Mouse (Mus musculus): ENCODE data around the gene Rassf7.

Rassf7 gene

GRCm38 (mm10) chr7:141198121-141198520 is 17.5 kb upstream of the Rassf7 start:
- 97% methylated on average over 4 of the region's 4 CpGs for WGBS

GRCm38 (mm10) chr7:141204546-141204945 is 11.1 kb upstream of the Rassf7 start:
- 81% methylated on average over 3 of the region's 3 CpGs for WGBS

DNA sequence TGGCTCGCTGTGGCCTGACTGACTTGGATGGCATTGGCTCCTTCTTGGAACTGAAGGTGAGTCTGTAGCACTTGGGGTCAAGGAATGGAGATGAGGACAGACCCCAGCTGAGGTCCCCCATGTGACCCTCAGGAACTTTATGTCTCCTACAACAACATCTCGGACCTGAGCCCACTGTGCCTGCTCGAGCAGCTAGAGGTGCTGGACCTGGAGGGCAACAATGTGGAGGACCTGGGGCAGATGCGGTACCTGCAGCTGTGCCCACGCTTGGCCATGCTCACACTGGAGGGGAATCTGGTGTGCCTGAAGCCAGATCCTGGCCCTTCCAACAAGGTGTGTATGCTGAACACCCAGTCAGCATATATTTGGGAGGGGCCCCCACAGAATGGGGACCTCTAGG is 10.2 kb upstream of the Rassf7 start:
- 94% methylated on average over 5 of the region's 5 CpGs for WGBS

- WGBS, result 95% methylated on average over 18 of the region's 18 CpGs
Measured at GRCm38 (mm10) chr7:141206182-141206937, 9.3 kb upstream of the Rassf7 start.

- 81% methylated on average over 3 of the region's 3 CpGs for WGBS
Measured at GRCm38 (mm10) chr7:141209526-141209925, 6.1 kb upstream of the Rassf7 start.

DNA sequence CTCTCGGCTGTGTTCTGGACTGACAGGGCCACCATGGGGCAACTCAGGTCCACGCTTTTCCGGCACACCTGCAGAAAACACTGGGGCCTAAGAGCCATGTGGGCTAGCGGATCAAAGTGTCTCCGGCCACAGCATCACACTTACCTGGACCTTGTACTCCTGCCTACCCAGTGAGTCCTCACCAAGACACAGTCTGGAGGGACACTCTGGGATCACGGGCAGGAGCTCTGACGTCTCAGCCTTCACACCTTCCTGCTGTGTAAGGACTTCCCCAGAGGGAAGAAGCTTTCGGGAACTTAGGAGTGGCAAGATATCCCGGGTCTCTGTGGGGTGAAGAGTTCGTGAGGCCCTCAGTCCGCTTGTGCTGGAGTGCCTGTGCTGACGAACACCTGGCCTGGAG is 5.5 kb upstream of the Rassf7 start:
- WGBS, result 87% methylated on average over 12 of the region's 12 CpGs

GRCm38 (mm10) chr7:141210606-141211131 is 5.0 kb upstream of the Rassf7 start:
- WGBS, result 93% methylated on average over 14 of the region's 14 CpGs

DNA sequence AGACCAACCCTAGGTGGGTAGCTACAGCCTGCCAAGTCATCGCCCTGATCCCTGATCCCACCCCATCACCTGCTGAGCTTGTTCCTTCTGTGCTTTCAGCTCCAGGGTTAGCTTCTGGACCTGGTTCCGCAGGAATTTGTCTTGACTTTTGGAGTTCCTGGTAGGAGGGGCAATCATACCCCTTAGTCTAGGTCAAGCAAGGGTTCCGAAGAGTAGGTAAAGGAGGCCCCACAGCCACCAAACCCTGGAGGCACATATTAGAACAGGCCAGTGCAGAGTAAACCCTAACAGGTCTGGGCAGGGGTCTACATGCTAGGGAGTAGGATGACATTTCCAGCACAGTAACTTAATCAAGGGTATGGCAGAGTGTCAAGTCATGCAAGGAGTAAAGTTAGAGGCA is 2.5 kb upstream of the Rassf7 start:
- WGBS, result 86% methylated on average over 3 of the region's 3 CpGs

DNA sequence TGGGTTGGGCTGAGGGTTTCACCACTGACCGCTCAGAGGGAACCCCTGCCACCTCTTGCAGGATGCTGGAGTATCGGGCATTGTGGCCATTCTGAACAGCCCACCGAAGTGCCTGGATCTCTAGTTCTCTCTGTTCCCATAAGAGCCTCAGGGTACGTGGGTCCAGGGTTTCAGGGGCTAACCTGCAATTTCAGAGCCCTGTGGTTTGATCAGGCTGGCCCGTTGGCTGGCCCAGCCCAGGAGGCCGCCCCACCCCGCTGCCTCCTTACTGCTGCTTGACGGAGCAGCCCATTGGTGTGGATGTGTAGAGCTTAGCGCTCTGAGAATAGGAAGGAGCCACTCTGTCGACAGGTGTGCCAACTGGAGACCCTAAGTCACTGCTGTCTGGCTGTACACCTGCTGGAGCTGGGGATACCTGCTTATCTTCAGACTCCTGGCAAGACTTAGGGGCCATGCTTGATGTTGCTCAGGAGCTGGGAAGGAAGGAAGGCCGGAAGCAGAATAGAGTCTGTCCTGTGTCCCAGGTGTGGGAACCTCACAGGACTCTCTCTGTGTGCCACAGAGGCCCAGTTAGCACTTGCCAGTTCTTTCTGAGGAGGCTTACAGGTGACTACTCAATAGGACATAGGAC is 1.9 kb upstream of the Rassf7 start, which contains the start of gene Lmntd2:
Gene Lmntd2 (minus strand): TSS at position 476 of the 631 bp plus-strand sequence.
- 96% methylated on average over 11 of the region's 11 CpGs for WGBS

- 82% methylated on average over 3 of the region's 3 CpGs for WGBS
Measured at GRCm38 (mm10) chr7:141214310-141214709, 1.4 kb upstream of the Rassf7 start.

GRCm38 (mm10) chr7:141215880-141216733 is 447 bp downstream of the Rassf7 start:
- 4% methylated on average over 42 of the region's 42 CpGs for WGBS

DNA sequence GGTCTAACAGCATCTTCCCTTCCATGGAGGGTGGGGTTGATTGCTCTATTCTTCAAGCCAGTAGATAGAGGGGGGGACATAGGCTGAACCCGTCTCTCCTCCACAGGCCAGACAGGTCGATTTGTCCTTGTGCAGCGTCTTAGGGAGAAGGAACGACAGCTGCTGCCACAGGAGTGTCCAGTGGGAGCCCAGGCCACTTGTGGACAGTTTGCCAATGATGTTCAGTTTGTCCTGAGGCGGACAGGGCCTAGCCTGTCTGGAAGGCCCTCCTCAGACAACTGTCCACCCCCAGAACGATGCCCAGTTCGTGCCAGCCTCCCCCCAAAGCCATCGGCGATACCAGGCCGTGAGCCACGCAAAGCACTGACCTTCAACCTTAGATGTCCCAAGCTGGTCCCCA is 1.2 kb downstream of the Rassf7 start:
- WGBS, result 94% methylated on average over 11 of the region's 11 CpGs

DNA sequence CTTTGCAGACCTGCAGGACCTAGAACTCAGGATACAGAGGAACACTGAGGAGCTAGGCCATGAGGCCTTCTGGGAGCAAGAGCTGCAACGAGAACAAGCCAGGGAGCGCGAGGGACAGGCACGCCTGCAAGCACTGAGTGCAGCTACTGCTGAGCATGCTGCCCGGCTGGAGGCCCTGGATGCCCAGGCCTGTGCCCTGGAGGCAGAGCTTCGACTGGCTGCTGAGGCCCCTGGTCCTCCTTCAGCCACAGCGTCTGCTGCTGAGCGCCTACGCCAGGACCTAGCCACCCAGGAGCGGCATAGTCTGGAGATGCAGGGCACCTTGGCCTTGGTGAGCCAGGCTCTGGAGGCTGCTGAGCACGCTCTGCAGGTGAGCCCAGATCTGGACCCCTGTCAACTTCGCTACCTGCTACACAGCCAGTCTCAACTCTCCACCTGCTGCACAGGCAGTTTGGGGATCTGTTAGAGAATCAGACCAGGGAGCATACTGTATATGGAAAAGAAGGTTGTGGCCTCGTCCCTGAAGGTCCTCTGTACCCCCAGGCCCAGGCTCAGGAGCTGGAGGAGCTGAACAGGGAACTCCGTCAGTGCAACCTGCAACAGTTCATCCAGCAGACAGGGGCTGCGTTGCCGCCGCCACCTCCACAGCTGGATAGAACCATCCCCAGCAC is 1.8 kb downstream of the Rassf7 start:
- 98% methylated on average over 17 of the region's 17 CpGs for WGBS

DNA sequence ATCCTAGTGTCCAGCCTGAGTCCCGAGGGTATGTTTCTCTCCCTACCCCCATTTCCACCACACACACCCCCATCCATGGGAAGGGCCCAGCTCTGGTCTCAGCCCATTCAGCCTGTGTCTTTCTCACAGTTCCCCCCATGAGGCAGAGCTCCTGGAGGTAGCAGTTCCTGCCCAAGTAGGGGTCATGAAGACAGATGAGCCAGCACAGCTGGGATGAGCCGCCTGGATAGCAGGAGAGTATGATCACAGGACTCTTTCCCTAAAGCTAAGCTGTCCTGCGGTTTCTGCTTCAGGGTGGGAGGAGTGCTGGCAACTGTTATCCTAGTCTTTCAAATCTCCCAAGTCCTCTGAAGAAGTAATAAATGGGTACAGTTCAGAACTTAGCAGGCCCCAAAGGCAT is 2.5 kb downstream of the Rassf7 start:
- 79% methylated on average over 3 of the region's 3 CpGs for WGBS

DNA sequence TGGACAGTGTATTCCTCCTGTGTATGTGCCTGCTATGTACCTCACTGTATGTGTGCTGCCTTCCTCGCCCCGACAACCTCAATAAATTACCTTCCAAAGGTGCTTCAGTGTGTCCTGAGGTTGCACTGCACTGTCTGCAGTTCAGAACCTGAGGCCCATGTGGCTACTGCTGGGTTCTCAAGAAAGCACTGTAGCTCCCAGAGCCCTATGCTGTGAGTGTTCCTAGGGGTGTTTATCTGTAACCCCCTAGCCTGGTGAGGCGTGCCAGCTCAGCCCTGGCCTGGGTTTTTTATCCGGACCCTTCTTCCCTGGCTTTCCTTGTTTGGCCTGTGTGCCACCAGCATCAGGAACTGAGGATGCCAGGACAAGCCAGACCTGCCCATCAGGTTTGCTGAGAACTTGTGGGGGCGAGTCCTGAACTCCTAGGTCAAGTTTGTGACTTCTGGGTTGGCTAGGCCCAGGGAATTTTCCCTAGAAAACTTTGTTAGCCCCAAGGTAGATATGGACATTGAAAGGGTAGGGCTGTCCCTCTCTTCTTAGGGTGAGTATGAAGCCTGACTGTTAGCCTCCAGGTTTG is 3.0 kb downstream of the Rassf7 start:
- 97% methylated on average over 5 of the region's 5 CpGs for WGBS

DNA sequence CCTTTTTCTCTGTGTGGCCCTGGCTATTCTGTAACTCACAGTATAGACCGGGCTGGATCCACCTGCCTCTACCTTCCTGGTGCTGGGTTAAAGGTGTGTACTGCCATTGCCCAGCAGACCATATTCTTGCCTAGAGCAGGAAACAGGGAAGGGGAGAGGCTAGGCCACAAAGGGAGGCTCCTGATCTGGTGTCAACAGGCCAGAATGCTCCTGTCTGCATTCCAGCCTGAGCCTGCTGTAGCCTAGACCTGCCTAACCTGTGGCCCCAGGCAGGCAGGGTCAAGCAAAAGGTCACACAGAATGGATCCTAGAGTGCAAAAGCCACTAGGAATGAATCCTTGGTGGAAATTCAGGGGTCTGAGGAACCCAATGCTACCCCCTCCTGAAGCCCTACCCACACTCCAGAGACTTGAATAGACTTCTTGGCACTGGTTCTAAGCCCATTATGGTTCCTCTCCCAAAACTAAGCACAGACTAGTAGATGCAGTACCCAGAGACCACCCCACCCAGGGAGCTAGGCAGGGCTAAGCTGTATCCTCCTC is 4.0 kb downstream of the Rassf7 start:
- WGBS, result 100% methylated on average over 1 of the region's 1 CpGs

DNA sequence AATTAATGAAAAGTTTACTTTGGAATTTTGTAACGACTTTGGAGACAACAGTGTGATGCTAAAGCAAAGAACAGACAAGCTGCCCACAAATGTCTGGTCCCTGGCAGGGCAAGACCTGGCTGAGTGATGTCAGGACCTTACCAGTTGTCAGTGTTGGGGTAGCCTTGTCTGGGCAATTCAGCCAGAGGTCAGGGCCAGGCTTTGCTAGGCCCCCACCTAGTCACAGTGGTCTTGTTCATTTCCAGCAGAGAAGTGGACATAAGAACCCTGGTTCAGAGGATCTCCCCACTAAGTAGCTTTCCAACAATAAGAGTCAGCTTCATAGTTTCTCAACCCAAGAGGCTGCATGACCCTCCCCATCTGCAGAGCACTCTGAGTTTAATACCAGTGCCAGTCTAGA is 4.7 kb downstream of the Rassf7 start:
- 74% methylated on average over 1 of the region's 1 CpGs for WGBS

GRCm38 (mm10) chr7:141221249-141222125 is 5.8 kb downstream of the Rassf7 start:
- 12% methylated on average over 44 of the region's 44 CpGs for WGBS

GRCm38 (mm10) chr7:141222126-141222467 is 6.4 kb downstream of the Rassf7 start:
- 7% methylated on average over 8 of the region's 8 CpGs for WGBS

GRCm38 (mm10) chr7:141222696-141223215 is 7.1 kb downstream of the Rassf7 start:
- 82% methylated on average over 4 of the region's 4 CpGs for WGBS
